Mouse (Mus musculus): Measurements from ENCODE around the gene Orm3. TPM values are rescaled to one million over a fixed set of nuclear protein-coding genes. Genes with fewer than 3 reads are reported as not detected.
A peak's percentile ranks its signal among the peaks of the same experiment; 100 is the strongest.

The Orm3 gene
- polyA plus RNA-seq, 1 experiment from 2014 or later = not detected

- 61% methylated on average over 11 of the region's 11 CpGs for WGBS
- peak; percentile 68 for ATAC-seq (ENCODE audit: low FRiP score)
- no peak overlapping the region for H3K9ac ChIP-seq (ENCODE audit: low read depth, low read length)
- no peak for DNase-seq (ENCODE audit: low spot score)
- H3K9me3 ChIP-seq (ENCODE audit: control insufficient read depth, low read length) = no peaks in the 10 kb centered on the region
- no peak overlapping the region for H3K4me3 ChIP-seq (ENCODE audit: low read depth, low read length)
- peaks cover 10% of the 10 kb centered on the region for H3K4me1 ChIP-seq (replicated peaks; ENCODE audit: control insufficient read depth, insufficient read depth, low read length)
- H3K4me2 ChIP-seq (replicated peaks; ENCODE audit: low read depth, low read length) = no peak overlapping the region
- H3K27me3 ChIP-seq (ENCODE audit: control insufficient read depth, insufficient read depth, low read length) = no peaks in the 10 kb centered on the region
- peak overlapping the region; percentile 54 for H3K27ac ChIP-seq (ENCODE audit: low read depth, low read length)
- no peaks in the 10 kb centered on the region for H3K36me3 ChIP-seq (ENCODE audit: control insufficient read depth, insufficient read depth, low read length)
These were observed 34.0 kb downstream of the Orm3 start for GRCm38 (mm10) chr4:63389887-63390528.

GRCm38 (mm10) chr4:63391322-63391721, 35.4 kb downstream of the Orm3 start:
- no peaks in the 10 kb centered on the region for H3K27me3 ChIP-seq (ENCODE audit: control insufficient read depth, insufficient read depth, low read length)
- no peaks in the 10 kb centered on the region for H3K36me3 ChIP-seq (ENCODE audit: control insufficient read depth, insufficient read depth, low read length)
- H3K4me2 ChIP-seq (replicated peaks; ENCODE audit: low read depth, low read length) = no peak overlapping the region
- no peak overlapping the region for H3K9ac ChIP-seq (ENCODE audit: low read depth, low read length)
- no peak overlapping the region for H3K27ac ChIP-seq (ENCODE audit: low read depth, low read length)
- ATAC-seq (ENCODE audit: low FRiP score) = no peak
- no peak overlapping the region for H3K4me3 ChIP-seq (ENCODE audit: low read depth, low read length)
- no peaks in the 10 kb centered on the region for H3K9me3 ChIP-seq (ENCODE audit: control insufficient read depth, low read length)
- WGBS = 85% methylated on average over 6 of the region's 6 CpGs
- DNase-seq (ENCODE audit: low spot score) = no peak
- peaks cover 10% of the 10 kb centered on the region for H3K4me1 ChIP-seq (replicated peaks; ENCODE audit: control insufficient read depth, insufficient read depth, low read length)

GRCm38 (mm10) chr4:63397981-63398537, 42.1 kb downstream of the Orm3 start:
- Histone ChIP-seq H3K36me3 (ENCODE audit: control insufficient read depth, insufficient read depth, low read length) (no peaks in the 10 kb centered on the region), H3K9me3 (ENCODE audit: control insufficient read depth, low read length) (no peaks in the 10 kb centered on the region), H3K4me3 (ENCODE audit: low read depth, low read length) (no peak overlapping the region), H3K4me1 (replicated peaks; ENCODE audit: control insufficient read depth, insufficient read depth, low read length) (peaks cover 4% of the 10 kb centered on the region), H3K4me2 (replicated peaks; ENCODE audit: low read depth, low read length) (no peak overlapping the region), H3K27me3 (ENCODE audit: control insufficient read depth, insufficient read depth, low read length) (no peaks in the 10 kb centered on the region), H3K9ac (ENCODE audit: low read depth, low read length) (no peak overlapping the region), H3K27ac (ENCODE audit: low read depth, low read length) (no peak overlapping the region)
- DNase-seq (ENCODE audit: low spot score) (no peak), ATAC-seq (ENCODE audit: low FRiP score) (no peak)
- WGBS = 85% methylated on average over 10 of the region's 10 CpGs

- no peak overlapping the region for H3K9ac ChIP-seq (ENCODE audit: low read depth, low read length)
- no peak for ATAC-seq (ENCODE audit: low FRiP score)
These were observed 43.1 kb downstream of the Orm3 start for GRCm38 (mm10) chr4:63398854-63399609.

GRCm38 (mm10) chr4:63399691-63400270, 43.8 kb downstream of the Orm3 start:
- DNase-seq (ENCODE audit: low spot score) (no peak), ATAC-seq (ENCODE audit: low FRiP score) (no peak)
- peaks cover 17% of the 10 kb centered on the region for H3K4me1 ChIP-seq (replicated peaks; ENCODE audit: control insufficient read depth, insufficient read depth, low read length)
- H3K4me3 ChIP-seq (ENCODE audit: low read depth, low read length) = no peak overlapping the region
- H3K9me3 ChIP-seq (ENCODE audit: control insufficient read depth, low read length) = no peaks in the 10 kb centered on the region
- H3K27ac ChIP-seq (ENCODE audit: low read depth, low read length) = no peak overlapping the region
- no peak overlapping the region for H3K9ac ChIP-seq (ENCODE audit: low read depth, low read length)
- WGBS = 68% methylated on average over 8 of the region's 8 CpGs
- no peak overlapping the region for H3K4me2 ChIP-seq (replicated peaks; ENCODE audit: low read depth, low read length)
- no peaks in the 10 kb centered on the region for H3K36me3 ChIP-seq (ENCODE audit: control insufficient read depth, insufficient read depth, low read length)
- H3K27me3 ChIP-seq (ENCODE audit: control insufficient read depth, insufficient read depth, low read length) = no peaks in the 10 kb centered on the region

More at GRCm38 (mm10) chr4:63398854-63399609, 43.1 kb downstream of the Orm3 start:
- Histone ChIP-seq H3K4me3 (ENCODE audit: low read depth, low read length) (no peak overlapping the region), H3K27me3 (ENCODE audit: control insufficient read depth, insufficient read depth, low read length) (no peaks in the 10 kb centered on the region), H3K36me3 (ENCODE audit: control insufficient read depth, insufficient read depth, low read length) (no peaks in the 10 kb centered on the region), H3K4me1 (replicated peaks; ENCODE audit: control insufficient read depth, insufficient read depth, low read length) (peaks cover 9% of the 10 kb centered on the region), H3K27ac (ENCODE audit: low read depth, low read length) (no peak overlapping the region), H3K9me3 (ENCODE audit: control insufficient read depth, low read length) (no peaks in the 10 kb centered on the region), H3K4me2 (replicated peaks; ENCODE audit: low read depth, low read length) (no peak overlapping the region)
- 76% methylated on average over 11 of the region's 11 CpGs for WGBS
- no peak for DNase-seq (ENCODE audit: low spot score)

GRCm38 (mm10) chr4:63400541-63401306, 44.8 kb downstream of the Orm3 start:
- H3K4me1 ChIP-seq (replicated peaks; ENCODE audit: control insufficient read depth, insufficient read depth, low read length) = peaks cover 20% of the 10 kb centered on the region
- H3K9me3 ChIP-seq (ENCODE audit: control insufficient read depth, low read length) = no peaks in the 10 kb centered on the region
- H3K9ac ChIP-seq (ENCODE audit: low read depth, low read length) = no peak overlapping the region
- no peaks in the 10 kb centered on the region for H3K27me3 ChIP-seq (ENCODE audit: control insufficient read depth, insufficient read depth, low read length)
- DNase-seq (ENCODE audit: low spot score) = no peak
- no peak overlapping the region for H3K27ac ChIP-seq (ENCODE audit: low read depth, low read length)
- no peak for ATAC-seq (ENCODE audit: low FRiP score)
- no peak overlapping the region for H3K4me2 ChIP-seq (replicated peaks; ENCODE audit: low read depth, low read length)
- H3K4me3 ChIP-seq (ENCODE audit: low read depth, low read length) = no peak overlapping the region
- H3K36me3 ChIP-seq (ENCODE audit: control insufficient read depth, insufficient read depth, low read length) = no peaks in the 10 kb centered on the region
- WGBS = 94% methylated on average over 18 of the region's 18 CpGs

- H3K27me3 ChIP-seq (ENCODE audit: control insufficient read depth, insufficient read depth, low read length) = no peaks in the 10 kb centered on the region
- H3K27ac ChIP-seq (ENCODE audit: low read depth, low read length) = no peak overlapping the region
- no peaks in the 10 kb centered on the region for H3K9me3 ChIP-seq (ENCODE audit: control insufficient read depth, low read length)
- ATAC-seq (ENCODE audit: low FRiP score) = no peak
- no peak overlapping the region for H3K9ac ChIP-seq (ENCODE audit: low read depth, low read length)
- peaks cover 20% of the 10 kb centered on the region for H3K4me1 ChIP-seq (replicated peaks; ENCODE audit: control insufficient read depth, insufficient read depth, low read length)
- no peak for DNase-seq (ENCODE audit: low spot score)
- H3K4me3 ChIP-seq (ENCODE audit: low read depth, low read length) = no peak overlapping the region
- no peak overlapping the region for H3K4me2 ChIP-seq (replicated peaks; ENCODE audit: low read depth, low read length)
- WGBS = 87% methylated on average over 6 of the region's 6 CpGs
- H3K36me3 ChIP-seq (ENCODE audit: control insufficient read depth, insufficient read depth, low read length) = no peaks in the 10 kb centered on the region
These were observed 45.7 kb downstream of the Orm3 start for GRCm38 (mm10) chr4:63401620-63402019.

- DNase-seq (ENCODE audit: low spot score) = no peak
- H3K4me2 ChIP-seq (replicated peaks; ENCODE audit: low read depth, low read length) = no peak overlapping the region
These were observed 46.1 kb downstream of the Orm3 start for GRCm38 (mm10) chr4:63402056-63402455.

More at GRCm38 (mm10) chr4:63402056-63402455, 46.1 kb downstream of the Orm3 start:
- WGBS = 87% methylated on average over 10 of the region's 10 CpGs
- Histone ChIP-seq H3K4me1 (replicated peaks; ENCODE audit: control insufficient read depth, insufficient read depth, low read length) (peaks cover 20% of the 10 kb centered on the region), H3K9ac (ENCODE audit: low read depth, low read length) (no peak overlapping the region), H3K4me3 (ENCODE audit: low read depth, low read length) (no peak overlapping the region), H3K9me3 (ENCODE audit: control insufficient read depth, low read length) (no peaks in the 10 kb centered on the region), H3K36me3 (ENCODE audit: control insufficient read depth, insufficient read depth, low read length) (no peaks in the 10 kb centered on the region), H3K27me3 (ENCODE audit: control insufficient read depth, insufficient read depth, low read length) (no peaks in the 10 kb centered on the region), H3K27ac (ENCODE audit: low read depth, low read length) (no peak overlapping the region)
- ATAC-seq (ENCODE audit: low FRiP score) = no peak
